Mouse (Mus musculus) mouse trophoblast stem cell (cell line): ENCODE data around the gene Lyzl4.
"Not testable (repeated sequence)": the region's sequence is repeated elsewhere in the genome, so short reads cannot be mapped to it uniquely, and the experiment has no call there.

Source experiments
- in situ Hi-C, 2 experiments: fragments of 300-500 bp; cut with MseI, MboI; formaldehyde crosslinking; loops; 2 replicates in 1 of 2; 3 replicates in 1 of 2; pipeline ENCODE4 v1.15.1; 2025

Lyzl4 gene

DNA sequence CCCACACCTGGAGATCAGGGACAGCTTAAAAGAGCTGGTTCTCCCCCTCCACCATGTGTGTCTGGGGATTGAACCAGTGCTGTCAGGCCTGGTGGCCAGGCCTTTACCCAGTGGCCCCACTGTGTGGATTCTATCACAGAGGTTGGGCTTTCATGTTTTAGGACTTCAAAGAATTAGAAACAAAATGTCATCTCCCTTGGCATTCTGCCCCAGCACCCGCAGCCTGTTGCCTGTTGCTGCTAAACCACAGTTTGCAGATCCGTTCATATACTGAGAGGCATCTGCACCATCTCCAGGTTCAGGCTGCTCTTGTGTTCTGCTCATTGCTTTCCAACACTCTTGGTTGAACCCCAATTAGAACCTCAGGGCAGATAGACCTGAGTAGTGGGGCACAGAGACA, 39.5 kb downstream of the Lyzl4 start:
- in situ Hi-C loops, result loop anchor here in 1 of 2 experiments (25.0 kb wide), 1 partner anchor 340 kb away; no protein-coding TSS in a partner anchor

DNA sequence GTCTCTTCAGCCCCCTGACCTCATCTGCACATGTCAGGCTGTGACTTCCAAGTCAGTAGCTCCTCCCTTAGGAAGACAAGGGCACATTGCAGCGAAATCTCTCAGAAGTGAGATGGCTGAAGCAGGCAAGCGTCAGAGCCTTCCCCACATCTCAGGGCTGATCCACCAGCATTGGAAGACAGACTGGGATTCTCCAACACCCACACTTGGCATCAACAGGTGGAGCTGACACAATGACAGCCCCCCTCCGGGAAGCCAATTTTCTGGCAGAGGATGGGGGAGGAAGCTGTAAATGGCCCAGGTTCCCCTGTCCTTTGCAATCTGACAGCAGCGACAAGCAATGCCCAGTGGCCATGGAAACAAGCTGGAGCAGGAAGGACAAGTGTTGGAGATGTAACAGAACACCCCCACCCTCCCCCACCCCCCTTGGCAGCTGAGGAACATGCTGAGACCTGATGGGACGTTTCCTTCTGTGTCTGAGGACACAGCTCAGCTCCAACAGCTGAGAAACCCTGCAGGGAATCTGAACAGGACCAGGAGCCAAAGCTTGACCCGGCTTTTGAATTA, 41.0 kb downstream of the Lyzl4 start:
- in situ Hi-C loops, result loop anchor here in 1 of 2 experiments (25.0 kb wide), 1 partner anchor 339 kb away; no protein-coding TSS in a partner anchor

DNA sequence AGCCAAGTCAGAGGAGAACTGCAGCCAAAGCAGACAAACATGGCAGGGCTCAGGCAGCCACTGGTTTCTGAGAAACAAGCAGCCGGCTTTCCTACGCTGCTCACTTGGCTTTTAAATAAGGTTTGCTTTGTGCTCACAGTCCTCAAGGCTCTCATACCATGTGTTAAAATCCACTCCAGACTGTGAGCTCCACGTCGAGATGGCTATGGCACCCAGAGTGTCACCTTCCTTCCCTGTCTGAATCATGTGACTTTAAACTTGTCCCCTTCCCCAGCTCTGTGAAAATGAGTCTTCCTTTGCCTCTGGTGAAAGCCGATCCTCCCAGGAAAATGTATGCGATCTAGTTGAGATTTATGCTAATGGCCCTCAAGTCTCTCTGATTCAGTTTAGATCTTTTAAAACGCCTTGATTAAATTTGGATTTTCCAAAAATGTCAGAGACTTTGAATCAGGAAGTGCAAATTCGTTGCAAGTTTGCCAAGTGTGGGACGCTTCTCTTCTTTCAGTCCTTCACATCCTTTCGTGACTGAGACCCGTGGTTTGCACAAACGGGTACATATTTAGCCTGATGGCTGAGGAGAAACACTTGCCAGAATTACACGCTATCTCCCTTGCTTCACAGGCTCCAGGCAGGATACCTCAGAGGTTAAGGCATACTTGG, 41.6 kb downstream of the Lyzl4 start:
- in situ Hi-C loops, result loop anchor here in 1 of 2 experiments (25.0 kb wide), 1 partner anchor 338 kb away; no protein-coding TSS in a partner anchor

DNA sequence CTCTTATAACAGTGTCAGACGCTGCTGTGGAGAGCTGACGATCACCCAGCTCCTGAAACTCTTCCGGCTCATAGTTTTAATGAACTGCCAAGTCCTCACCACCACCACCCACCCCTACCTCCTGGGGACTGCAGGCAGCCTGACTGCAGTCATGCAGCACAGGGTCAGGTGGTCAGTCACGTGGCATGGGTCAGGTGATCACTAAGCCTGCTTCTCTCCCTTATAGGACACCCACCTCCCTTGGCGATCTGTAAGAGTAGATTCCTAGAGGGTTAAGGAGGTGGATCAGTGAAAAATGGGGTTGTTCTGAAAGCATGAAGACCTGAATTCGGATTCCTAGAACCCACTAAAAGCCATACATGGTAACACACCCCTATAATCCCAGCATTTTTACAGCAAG, 42.3 kb downstream of the Lyzl4 start:
- in situ Hi-C loops, result no loop called here

DNA sequence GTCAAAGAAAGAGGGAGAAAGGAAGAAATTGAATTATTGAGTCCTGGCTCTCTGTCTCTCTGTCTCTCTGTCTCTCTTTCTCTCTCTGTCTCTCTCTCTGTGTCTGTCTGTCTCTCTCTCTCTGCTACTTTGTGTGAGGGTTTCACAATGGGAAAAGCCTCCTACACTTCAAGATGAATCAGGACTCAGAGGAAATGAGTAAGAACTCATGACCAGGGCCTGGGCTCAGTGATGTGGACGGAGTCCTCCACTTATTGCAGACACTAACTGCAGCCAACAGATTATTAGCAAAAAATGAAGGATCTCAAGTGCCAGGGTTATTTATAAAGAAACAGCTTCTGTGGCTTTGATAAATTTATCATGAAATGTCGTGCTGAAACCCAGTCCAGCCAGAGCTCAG, 43.8 kb downstream of the Lyzl4 start:
- in situ Hi-C loops, result no loop called here

DNA sequence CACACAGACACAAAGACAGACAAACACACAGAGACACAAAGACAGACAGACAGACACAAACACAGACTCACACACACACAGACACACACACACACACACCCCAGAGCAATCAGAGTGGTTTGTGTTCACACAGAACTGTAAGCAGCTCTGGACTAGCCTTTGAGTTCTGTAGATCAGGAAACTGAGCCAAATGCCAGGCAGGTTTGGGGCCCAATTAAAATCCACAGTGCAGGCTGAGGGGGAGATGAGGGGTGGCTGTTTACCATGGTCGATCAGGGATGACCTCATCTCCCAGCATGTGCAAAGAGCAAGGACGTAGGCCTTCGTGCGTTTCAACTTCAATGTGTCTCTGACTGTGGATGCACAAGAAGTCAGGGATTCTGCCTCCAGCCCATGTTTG, 47.1 kb downstream of the Lyzl4 start:
- in situ Hi-C loops, result no loop called here

- in situ Hi-C loops, result not testable (repeated sequence)
Observed at GRCm38 (mm10) chr9:121593768-121594167, 48.1 kb downstream of the Lyzl4 start.

GRCm38 (mm10) chr9:121592948-121593550, 48.8 kb downstream of the Lyzl4 start:
- in situ Hi-C loops, result no loop called here

DNA sequence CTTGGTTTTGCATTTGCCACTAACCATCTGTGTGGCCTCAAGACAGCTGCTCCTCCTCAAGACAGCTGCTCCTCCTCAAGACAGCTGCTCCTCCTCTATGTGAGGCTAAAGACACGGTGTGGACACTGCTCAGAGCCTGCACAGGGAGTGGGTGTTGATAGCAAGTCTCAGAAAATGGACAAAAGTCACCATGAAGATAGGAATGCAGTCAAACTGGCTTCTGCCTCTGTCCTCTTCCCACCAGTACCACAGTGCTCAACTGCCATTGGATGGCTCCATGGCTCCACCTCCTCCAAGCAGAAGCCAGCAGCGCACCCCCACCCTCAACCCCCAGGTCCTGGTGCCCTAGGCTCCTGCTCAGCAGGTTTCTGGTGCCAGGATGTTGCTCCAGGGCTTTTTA, 52.4 kb downstream of the Lyzl4 start:
- in situ Hi-C loops, result no loop called here

DNA sequence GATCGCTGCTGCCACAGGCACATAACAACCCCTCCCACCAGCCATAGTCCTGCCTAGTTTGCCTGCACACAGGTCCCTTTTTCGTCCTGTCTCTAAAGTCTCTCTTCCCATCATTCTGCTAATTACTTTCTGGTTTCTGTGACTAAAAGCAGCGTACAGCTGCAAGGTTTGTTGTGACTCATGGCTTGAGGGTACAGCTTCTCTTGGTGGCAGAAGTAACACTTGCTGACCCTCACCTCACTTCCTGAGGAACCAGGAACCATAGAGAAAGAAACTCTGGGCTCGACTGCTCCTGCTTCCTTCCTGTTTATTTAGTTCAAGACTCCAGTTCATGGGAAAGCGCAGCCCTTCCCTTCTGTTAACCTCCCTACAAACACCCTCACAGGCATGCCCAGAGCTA, 67.5 kb downstream of the Lyzl4 start:
- in situ Hi-C loops, result no loop called here

- in situ Hi-C loops, result no loop called here
Observed at GRCm38 (mm10) chr9:121568451-121568850, 73.4 kb downstream of the Lyzl4 start.

GRCm38 (mm10) chr9:121566387-121566786, 75.5 kb downstream of the Lyzl4 start:
- in situ Hi-C loops, result no loop called here

DNA sequence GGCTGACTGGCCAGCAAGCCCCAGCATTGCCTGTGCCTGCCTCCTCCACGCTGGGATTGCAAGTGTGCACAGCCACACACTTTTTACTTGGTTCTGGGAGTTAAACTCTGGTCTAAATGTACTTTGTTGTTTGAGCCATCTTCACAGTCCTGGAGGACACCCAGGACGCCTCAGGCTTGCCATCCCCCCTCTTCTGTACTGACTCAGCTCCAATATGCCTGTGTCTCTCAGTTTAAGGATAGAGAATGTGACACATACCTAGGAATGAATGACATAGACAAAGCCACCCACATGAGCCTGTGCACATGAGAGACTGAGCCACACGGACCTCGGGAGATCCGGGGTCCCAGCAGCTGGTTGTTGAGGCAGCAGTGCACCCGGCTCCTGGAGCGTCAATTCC, 78.6 kb downstream of the Lyzl4 start:
- in situ Hi-C loops, result no loop called here

- in situ Hi-C loops, result no loop called here
Observed at GRCm38 (mm10) chr9:121560515-121560914, 81.4 kb downstream of the Lyzl4 start.

DNA sequence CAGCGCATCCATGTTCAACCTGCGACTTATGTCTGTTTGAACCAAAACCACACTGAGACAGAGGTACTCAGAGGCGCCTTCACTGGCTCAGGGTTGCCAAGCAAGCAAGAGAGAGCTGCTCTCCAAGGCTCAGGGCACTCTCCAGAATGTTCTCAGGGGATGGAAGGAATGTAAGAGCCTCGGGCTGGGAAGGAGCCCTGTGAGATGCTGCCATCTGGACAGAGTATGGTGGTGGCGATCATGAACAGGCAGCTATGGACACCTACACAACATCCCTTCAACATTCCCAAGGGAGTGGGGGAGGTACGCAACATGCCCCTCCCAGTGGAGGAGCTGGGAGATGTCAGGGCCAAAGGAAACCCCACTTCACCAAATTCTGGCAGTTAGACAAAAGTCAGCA, 83.7 kb downstream of the Lyzl4 start:
- in situ Hi-C loops, result no loop called here

DNA sequence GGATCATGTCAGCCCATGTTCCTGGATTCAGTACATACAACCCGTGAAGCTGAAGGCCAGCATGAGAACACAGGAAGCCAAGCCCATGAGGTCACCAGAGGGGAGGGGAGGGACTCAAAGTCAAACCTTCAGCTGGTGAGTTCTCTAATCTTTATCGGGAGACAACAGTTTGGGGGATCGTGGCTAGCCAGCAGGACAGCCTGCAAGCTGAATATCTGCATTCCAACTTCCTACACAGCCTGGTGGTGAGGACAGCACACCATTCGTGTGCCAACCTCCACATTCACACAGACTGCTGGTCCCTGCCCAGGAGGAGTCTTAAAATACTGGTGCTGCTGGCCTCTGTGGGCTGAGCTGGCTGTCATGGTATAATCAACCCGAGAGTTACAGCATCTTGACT, 85.0 kb downstream of the Lyzl4 start:
- in situ Hi-C loops, result no loop called here

- in situ Hi-C loops, result no loop called here
Observed at GRCm38 (mm10) chr9:121555395-121556000, 86.4 kb downstream of the Lyzl4 start.

DNA sequence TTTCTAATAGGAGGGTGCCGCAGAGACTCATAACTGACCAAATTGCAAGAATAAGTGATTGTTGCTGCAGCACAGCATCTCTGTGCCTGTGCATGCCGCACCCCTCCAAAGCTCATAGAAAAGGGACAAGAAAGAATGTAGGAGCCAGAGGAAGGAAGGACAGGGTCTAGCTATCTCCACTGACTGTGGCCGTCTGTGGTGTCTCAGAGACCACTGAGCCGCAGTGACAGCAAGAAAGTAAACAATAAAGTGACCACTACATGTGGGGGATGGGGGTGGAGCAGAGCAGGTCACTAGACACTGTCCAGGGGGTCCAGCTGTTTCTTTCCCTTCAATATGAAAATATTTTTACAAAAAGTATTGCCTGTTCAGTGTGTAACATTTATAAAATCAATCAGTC, 88.3 kb downstream of the Lyzl4 start:
- in situ Hi-C loops, result no loop called here

DNA sequence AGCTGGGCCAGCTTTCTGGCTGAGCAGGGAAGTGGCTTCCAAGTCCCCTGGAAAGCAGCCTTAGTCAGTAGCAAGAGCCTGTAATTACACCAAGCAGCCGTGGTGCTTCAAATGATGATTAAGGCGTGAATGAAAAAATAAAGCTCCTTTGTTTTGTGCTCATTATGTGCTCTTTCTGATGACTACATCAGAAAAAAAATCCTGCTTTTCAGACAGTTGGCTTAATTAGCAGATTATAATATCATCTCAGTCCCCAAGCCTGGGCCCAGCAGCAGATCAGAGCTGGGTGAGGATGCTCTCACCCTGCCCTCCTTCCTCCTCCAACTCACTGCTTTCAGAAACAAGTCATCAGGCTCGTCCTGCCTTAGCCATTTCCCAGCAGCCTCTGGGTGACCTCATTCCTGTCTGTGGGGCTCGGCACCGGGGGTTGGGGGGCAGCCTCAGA, 91.5 kb downstream of the Lyzl4 start:
- in situ Hi-C loops, result no loop called here

GRCm38 (mm10) chr9:121549444-121549843, 92.5 kb downstream of the Lyzl4 start:
- in situ Hi-C loops, result no loop called here

DNA sequence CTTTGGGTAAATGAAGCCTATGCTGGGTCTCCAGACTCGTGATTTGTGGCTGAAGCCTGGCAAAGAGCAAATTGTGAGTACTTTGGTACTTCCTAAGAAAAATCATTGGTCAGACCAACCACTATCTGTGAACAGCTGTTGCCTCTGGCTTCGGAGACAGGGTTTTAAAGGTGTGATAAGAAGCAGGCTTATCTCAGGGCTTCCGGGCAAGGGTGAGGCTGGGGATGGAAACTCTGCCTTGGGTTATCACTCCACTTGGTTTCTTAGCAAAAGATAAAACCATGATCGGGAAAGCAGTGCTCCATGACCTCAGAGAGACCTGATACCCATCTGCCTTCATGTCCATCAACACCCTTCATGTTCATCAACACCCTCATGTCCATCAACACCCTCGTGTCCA, 92.9 kb downstream of the Lyzl4 start:
- in situ Hi-C loops, result no loop called here

DNA sequence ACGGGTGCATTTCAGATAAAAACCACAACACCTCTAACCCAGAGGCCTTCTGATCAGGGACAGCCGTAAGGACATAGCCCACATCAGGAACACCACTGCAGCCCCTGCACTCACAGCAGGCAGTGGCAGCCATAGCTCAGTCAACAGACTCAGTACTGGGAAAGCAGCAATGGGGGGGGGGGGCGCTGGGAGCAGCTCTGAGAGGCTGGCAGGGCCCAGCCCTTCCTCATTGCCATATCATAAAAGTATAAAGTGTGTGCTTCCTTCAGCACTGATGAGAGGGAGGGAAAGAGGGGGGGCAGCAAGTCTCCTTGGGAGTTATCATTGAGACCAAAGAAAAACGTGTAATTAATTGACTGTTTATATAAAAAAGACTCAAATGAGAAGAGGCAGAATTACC, 94.5 kb downstream of the Lyzl4 start:
- in situ Hi-C loops, result no loop called here

DNA sequence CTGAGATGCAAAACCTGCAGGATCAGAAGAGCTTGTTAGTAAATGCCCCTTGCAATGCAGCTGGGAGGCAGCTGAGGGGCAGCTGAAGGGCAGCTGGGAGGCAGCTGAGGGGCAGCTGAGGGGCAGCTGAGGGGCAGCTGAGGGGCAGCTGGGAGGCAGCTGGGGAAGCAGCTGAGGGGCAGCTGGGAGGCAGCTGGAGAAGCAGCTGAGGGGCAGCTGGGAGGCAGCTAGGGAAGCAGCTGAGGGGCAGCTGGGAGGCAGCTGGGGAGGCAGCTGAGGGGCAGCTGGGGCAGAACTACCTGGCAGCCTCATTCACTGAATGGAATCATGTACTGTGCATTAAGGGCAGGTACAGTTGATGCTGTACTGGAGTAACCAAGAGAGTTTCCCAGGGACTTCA, 100.4 kb downstream of the Lyzl4 start:
- in situ Hi-C loops, result no loop called here
